Comparison of ENCODE assay signal across 24 mouse cellular contexts in genomic region chr7:3399937-3400336, GRCm38 (mm10). TPM values are rescaled to one million over a fixed set of nuclear protein-coding genes. Genes with fewer than 3 reads are reported as not detected.
"Had no signal": no experiment of that assay in that cellular context is flagged by ENCODE, and none has a peak within 500 bp of the region (broad histone marks: within the 10 kb centered on the region; RNA-seq: fewer than 3 reads in every experiment).

No protein-coding gene starts in this region.

- H3K27ac ChIP-seq: kidney, postnatal 0 days; left cerebral cortex, adult 2 months; limb, embryonic 12.5 days; limb, embryonic 15.5 days; liver, embryonic 14.5 days; midbrain, embryonic 12.5 days; midbrain, embryonic 15.5 days; neural tube, embryonic 12.5 days; neural tube, embryonic 15.5 days; stomach, embryonic 15.5 days had no signal

- H3K9ac ChIP-seq: limb, embryonic 12.5 days; limb, embryonic 15.5 days; liver, embryonic 14.5 days; liver, postnatal 0 days; lung, embryonic 14.5 days; midbrain, embryonic 12.5 days; midbrain, embryonic 15.5 days; neural tube, embryonic 12.5 days; neural tube, embryonic 15.5 days; stomach, embryonic 15.5 days had no signal

- H3K27me3 ChIP-seq: limb, embryonic 12.5 days; limb, embryonic 15.5 days; midbrain, embryonic 12.5 days; midbrain, embryonic 15.5 days; neural tube, embryonic 12.5 days; neural tube, embryonic 15.5 days; stomach, embryonic 15.5 days had no signal

- H3K36me3 ChIP-seq: limb, embryonic 15.5 days; stomach, embryonic 15.5 days had no signal

- H3K9me3 ChIP-seq: limb, embryonic 12.5 days; limb, embryonic 15.5 days; midbrain, embryonic 12.5 days; midbrain, embryonic 15.5 days; neural tube, embryonic 12.5 days; neural tube, embryonic 15.5 days; stomach, embryonic 15.5 days had no signal

- H3K4me2 ChIP-seq: limb, embryonic 12.5 days; limb, embryonic 15.5 days; liver, embryonic 11.5 days; lung, embryonic 14.5 days; midbrain, embryonic 12.5 days; midbrain, embryonic 15.5 days; neural tube, embryonic 12.5 days; neural tube, embryonic 15.5 days; stomach, embryonic 15.5 days had no signal

- H3K4me3 ChIP-seq: left cerebral cortex, adult 2 months; limb, embryonic 12.5 days; limb, embryonic 15.5 days; midbrain, embryonic 12.5 days; midbrain, embryonic 15.5 days; neural tube, embryonic 12.5 days; neural tube, embryonic 15.5 days; stomach, embryonic 15.5 days had no signal

- ATAC-seq: liver, postnatal 0 days; lung, postnatal 0 days; midbrain, embryonic 15.5 days had no signal

- DNase-seq: kidney, adult 2 months; kidney, postnatal 36 days; layer of hippocampus, postnatal 36 days; left cerebral cortex, postnatal 4 days; liver, postnatal 0 days; lung, embryonic 14.5 days; lung, postnatal 36 days; retina, postnatal 1 day; right cerebral cortex, postnatal 25 days; spleen, adult 18-20 months; thymus, postnatal 25 days had no signal

- H3K4me1 ChIP-seq: limb, embryonic 12.5 days; limb, embryonic 15.5 days; stomach, embryonic 15.5 days had no signal

RNA-seq across cellular contexts. Expression of gene Cacng8, which starts 9.5 kb away (rescaled TPM):
- polyA plus RNA-seq: liver, postnatal 0 days had no signal

RNA-seq across cellular contexts. Expression of gene Cacng6, which starts 24.1 kb away (rescaled TPM):
- polyA plus RNA-seq: kidney, embryonic 14.5 days; kidney, postnatal 0 days; liver, embryonic 11.5 days; liver, embryonic 14.5 days; liver, postnatal 0 days; lung, embryonic 14.5 days; lung, postnatal 0 days; midbrain, embryonic 15.5 days had no signal
